In the genomic region with DNA sequence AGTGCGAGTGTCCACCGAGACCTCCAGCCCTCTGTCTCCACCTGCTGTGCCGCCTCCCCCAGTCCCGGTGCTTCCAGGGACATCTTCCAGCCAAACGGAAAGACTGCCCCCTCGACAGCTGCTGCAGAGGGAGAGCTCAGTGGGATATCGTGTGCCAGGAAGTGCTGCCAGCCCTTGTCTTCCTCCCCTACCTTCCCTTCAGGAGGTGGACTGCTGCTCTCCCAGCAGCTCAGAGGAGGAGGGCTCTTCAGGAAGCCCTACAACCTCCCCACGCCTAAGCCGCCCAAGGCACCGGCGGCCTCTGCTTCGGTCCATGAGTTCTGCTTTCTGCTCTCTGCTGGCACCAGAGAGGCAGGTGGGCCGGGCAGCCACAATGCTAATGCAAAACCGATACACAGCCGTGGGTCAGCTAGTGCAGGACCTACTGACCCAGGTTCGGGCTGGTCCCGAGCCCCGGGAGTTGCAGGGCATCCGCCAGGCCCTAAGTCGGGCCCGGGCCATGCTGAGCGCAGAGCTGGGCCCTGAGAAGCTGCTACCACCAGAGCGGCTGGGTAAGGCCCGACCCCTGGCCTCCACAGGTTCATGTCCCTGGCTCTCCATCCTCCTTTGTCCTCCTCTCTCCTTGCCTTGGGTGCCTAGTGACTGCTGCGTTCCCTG, we compare ENCODE assay signal across 1 mouse cellular context.
TF ChIP-seq lines count a peak whose summit lies in the region.

No protein-coding gene starts in this region.

TF ChIP-seq in myocyte, 11 proteins besides CTCF, POLR2A, EP300 and RAD21 (continued from another document):
- TF ChIP-seq TCF3 (IDR thresholded peaks at IDR 0.05; ENCODE audit: insufficient read length, low read depth) = no peak
- TF ChIP-seq E2F4 (IDR thresholded peaks at IDR 0.05; ENCODE audit: insufficient read depth) = no peak
- no peak for TF ChIP-seq MAX (IDR thresholded peaks at IDR 0.05; ENCODE audit: low read depth)
- TF ChIP-seq USF1 (IDR thresholded peaks at IDR 0.05; ENCODE audit: low read depth) = no peak
- TF ChIP-seq CEBPB (IDR thresholded peaks at IDR 0.05; ENCODE audit: insufficient read depth, poor library complexity, severe bottlenecking) = no peak
